8 mouse cellular contexts compared by ENCODE assay signal in the genomic region with DNA sequence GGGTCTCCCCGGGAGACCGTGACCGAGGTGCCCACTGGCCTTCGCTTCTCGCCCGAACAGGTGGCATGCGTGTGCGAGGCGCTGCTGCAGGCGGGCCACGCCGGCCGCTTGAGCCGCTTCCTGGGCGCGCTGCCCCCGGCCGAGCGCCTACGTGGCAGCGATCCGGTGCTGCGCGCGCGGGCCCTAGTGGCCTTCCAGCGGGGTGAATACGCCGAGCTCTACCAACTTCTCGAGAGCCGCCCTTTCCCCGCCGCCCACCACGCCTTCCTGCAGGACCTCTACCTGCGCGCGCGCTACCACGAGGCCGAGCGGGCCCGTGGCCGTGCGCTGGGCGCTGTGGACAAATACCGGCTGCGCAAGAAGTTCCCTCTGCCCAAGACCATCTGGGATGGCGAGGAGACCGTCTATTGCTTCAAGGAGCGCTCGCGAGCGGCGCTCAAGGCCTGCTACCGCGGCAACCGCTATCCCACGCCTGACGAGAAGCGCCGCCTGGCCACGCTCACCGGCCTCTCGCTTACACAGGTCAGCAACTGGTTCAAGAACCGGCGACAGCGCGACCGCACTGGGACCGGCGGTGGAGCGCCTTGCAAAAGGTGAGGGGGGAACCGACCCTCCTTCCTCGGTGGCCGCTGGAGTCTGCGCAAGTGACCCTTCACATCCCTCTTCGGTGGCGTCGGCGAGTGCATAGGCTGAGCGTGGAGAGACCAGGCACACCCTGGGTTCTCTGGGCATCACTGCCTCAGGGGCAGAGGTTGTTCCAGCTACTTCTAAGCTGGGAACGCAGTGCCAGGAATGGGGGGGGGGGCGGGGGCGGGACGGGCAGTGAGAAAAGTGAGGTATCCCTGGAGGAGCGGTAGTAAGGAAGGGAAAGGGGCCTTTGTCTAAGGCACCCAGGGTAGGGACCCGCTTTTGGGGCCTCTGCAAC. TPM values are rescaled to one million over a fixed set of nuclear protein-coding genes. Genes with fewer than 3 reads are reported as not detected.
DNase-seq lines count a peak whose midpoint lies in the region; ATAC-seq and TF ChIP-seq lines count a peak whose summit lies in the region.

No protein-coding gene starts in this region.

- H3K27ac ChIP-seq in layer of hippocampus, adult 2 months: peak overlapping the region; percentile 87
- peak overlapping the region; percentile 96 for H3K27ac ChIP-seq in intestine, embryonic 14.5 days (ENCODE audit: low read depth)
- peak overlapping the region; percentile 87 for H3K27ac ChIP-seq in liver, embryonic 16.5 days (ENCODE audit: low read length)
- peak overlapping the region; percentile 69 for H3K27ac ChIP-seq in neural tube, embryonic 14.5 days (ENCODE audit: low read depth, low read length)

- no peaks in the 10 kb centered on the region for H3K27me3 ChIP-seq in intestine, embryonic 14.5 days (replicated peaks; ENCODE audit: control insufficient read depth, insufficient read depth, low read length)
- H3K27me3 ChIP-seq in liver, embryonic 16.5 days (ENCODE audit: control insufficient read depth, insufficient read depth, low read depth, low read length): peaks cover 59% of the 10 kb centered on the region
- H3K27me3 ChIP-seq in neural tube, embryonic 14.5 days (ENCODE audit: control insufficient read depth, insufficient read depth, low read length): no peaks in the 10 kb centered on the region; the same call in 1 of the 2 replicates

- 0 out of 2 replicates have a peak, but pooled peaks have one; percentile 10 for TF ChIP-seq CTCF in layer of hippocampus, adult 2 months (conservative IDR thresholded peaks at IDR 0.05)

- WGBS in intestine, embryonic 14.5 days: under 1% methylated on average over 79 of the region's 87 CpGs
- under 1% methylated on average over 85 of the region's 87 CpGs for WGBS in liver, embryonic 16.5 days (ENCODE audit: insufficient replicate concordance)
- under 1% methylated on average over 78 of the region's 87 CpGs for WGBS in neural tube, embryonic 14.5 days

- H3K36me3 ChIP-seq in intestine, embryonic 14.5 days (ENCODE audit: control insufficient read depth, insufficient read depth, low read length): peaks cover 25% of the 10 kb centered on the region
- no peaks in the 10 kb centered on the region for H3K36me3 ChIP-seq in liver, embryonic 16.5 days (ENCODE audit: control insufficient read depth, insufficient read depth)
- 0 out of 2 replicates have a peak, but pooled peaks cover 6% of the 10 kb centered on the region for H3K36me3 ChIP-seq in neural tube, embryonic 14.5 days (ENCODE audit: control insufficient read depth, insufficient read depth, low read length)

- peaks cover 36% of the 10 kb centered on the region for H3K4me1 ChIP-seq in intestine, embryonic 14.5 days (replicated peaks; ENCODE audit: control insufficient read depth, insufficient read depth, low read length)
- H3K4me1 ChIP-seq in liver, embryonic 16.5 days (ENCODE audit: control insufficient read depth, low read depth, low read length): peaks cover 43% of the 10 kb centered on the region
- peaks cover 36% of the 10 kb centered on the region for H3K4me1 ChIP-seq in neural tube, embryonic 14.5 days (ENCODE audit: control insufficient read depth, insufficient read depth, low read length)

- no peak for DNase-seq in layer of hippocampus, adult 2 months (ENCODE audit: low spot score in 2 of 2)
- no peak for DNase-seq in layer of hippocampus, adult 18-20 months (ENCODE audit: low spot score in 2 of 2)
- peak; percentile 83 for DNase-seq in adrenal gland, adult 2 months
- DNase-seq in forelimb bud, embryonic 11.5 days (ENCODE audit: low read depth, low spot score): peak; percentile 32
- DNase-seq in intestine, embryonic 14.5 days (ENCODE audit: low spot score): peak; percentile 84
- DNase-seq in layer of hippocampus, postnatal 25 days (ENCODE audit: extremely low spot score in 1 of 2, low spot score in 1 of 2): no peak

- H3K4me3 ChIP-seq in layer of hippocampus, adult 2 months: peak overlapping the region; percentile 63
- peak overlapping the region; percentile 78 for H3K4me3 ChIP-seq in intestine, embryonic 14.5 days (ENCODE audit: low read depth, low read length)
- peak overlapping the region; percentile 67 for H3K4me3 ChIP-seq in liver, embryonic 16.5 days (ENCODE audit: low read depth, low read length)
- peak overlapping the region; percentile 48 for H3K4me3 ChIP-seq in neural tube, embryonic 14.5 days (ENCODE audit: low read depth, low read length)

- ATAC-seq in intestine, embryonic 14.5 days (replicated peaks; ENCODE audit: low FRiP score, low TSS enrichment, low read depth): no peak
- ATAC-seq in liver, embryonic 16.5 days (ENCODE audit: low read depth): no peak
- 0 out of 2 replicates have a peak, but pooled peaks have one; percentile 2 for ATAC-seq in neural tube, embryonic 14.5 days (ENCODE audit: low read depth)

- H3K9ac ChIP-seq in intestine, embryonic 14.5 days (ENCODE audit: low read length): peak overlapping the region; percentile 81
- H3K9ac ChIP-seq in liver, embryonic 16.5 days (ENCODE audit: low read depth, low read length): peak overlapping the region; percentile 68
- H3K9ac ChIP-seq in neural tube, embryonic 14.5 days (replicated peaks; ENCODE audit: low read depth, low read length): peak overlapping the region; percentile 64

- no peaks in the 10 kb centered on the region for H3K9me3 ChIP-seq in intestine, embryonic 14.5 days (ENCODE audit: control insufficient read depth, low read length)
- no peaks in the 10 kb centered on the region for H3K9me3 ChIP-seq in liver, embryonic 16.5 days (replicated peaks; ENCODE audit: control insufficient read depth, low read length)
- H3K9me3 ChIP-seq in neural tube, embryonic 14.5 days (ENCODE audit: control insufficient read depth, low read length): no peaks in the 10 kb centered on the region

- peak overlapping the region; percentile 91 for H3K4me2 ChIP-seq in intestine, embryonic 14.5 days (ENCODE audit: low read length)
- H3K4me2 ChIP-seq in liver, embryonic 16.5 days (ENCODE audit: low read depth, low read length): peak overlapping the region; percentile 94
- H3K4me2 ChIP-seq in neural tube, embryonic 14.5 days (ENCODE audit: low read depth, low read length): peak overlapping the region; percentile 95

RNA-seq across cellular contexts. Expression of a gene that starts 0.7 kb away (rescaled TPM):
- total RNA-seq in layer of hippocampus, adult 2 months (2021): 1 to 10 TPM; 2.4 to 2.8 TPM
- 1 to 10 TPM; 2.0 to 2.6 TPM for total RNA-seq in layer of hippocampus, adult 18-20 months (2021)
- total RNA-seq in adrenal gland, adult 2 months (2021): 10 to 100 TPM; 12.6 to 16.1 TPM
- 77.3 and 86.0 TPM in 2 replicates for polyA plus RNA-seq in adrenal gland, adult 2 months (2012; rRNA removed)
- polyA plus RNA-seq in intestine, embryonic 14.5 days (2014; fragmentation: Nextera tagmentation; extraction: Ambion mirVana): 15.7 and 15.8 TPM in 2 replicates
- polyA plus RNA-seq in liver, embryonic 16.5 days (2015; fragmentation: Nextera tagmentation; extraction: Ambion mirVana): 0.77 and 0.93 TPM in 2 replicates
- polyA plus RNA-seq in neural tube, embryonic 14.5 days (2014; fragmentation: Nextera tagmentation; extraction: Ambion mirVana): 1.3 and 2.4 TPM in 2 replicates
- total RNA-seq in layer of hippocampus, postnatal 25 days (2021): 1 to 10 TPM; 1.8 to 2.6 TPM

RNA-seq across cellular contexts. Expression of a gene that starts 11.4 kb away (rescaled TPM):
- 10 to 100 TPM; 38.8 to 56.8 TPM for total RNA-seq in layer of hippocampus, adult 2 months (2021)
- total RNA-seq in layer of hippocampus, adult 18-20 months (2021): 10 to 100 TPM; 30.2 to 43.1 TPM
- 100 to 1,000 TPM; 130 to 142 TPM for total RNA-seq in adrenal gland, adult 2 months (2021)
- polyA plus RNA-seq in adrenal gland, adult 2 months (2012; rRNA removed): 743 and 836 TPM in 2 replicates
- polyA plus RNA-seq in intestine, embryonic 14.5 days (2014; fragmentation: Nextera tagmentation; extraction: Ambion mirVana): 57.4 and 60.0 TPM in 2 replicates
- polyA plus RNA-seq in liver, embryonic 16.5 days (2015; fragmentation: Nextera tagmentation; extraction: Ambion mirVana): 12.2 and 17.1 TPM in 2 replicates
- 7.1 and 9.4 TPM in 2 replicates for polyA plus RNA-seq in neural tube, embryonic 14.5 days (2014; fragmentation: Nextera tagmentation; extraction: Ambion mirVana)
- 10 to 100 TPM; 26.7 to 39.3 TPM for total RNA-seq in layer of hippocampus, postnatal 25 days (2021)

RNA-seq across cellular contexts. Expression of a gene that starts 19.1 kb away (rescaled TPM):
- 100 to 1,000 TPM; 154 TPM for total RNA-seq in layer of hippocampus, adult 2 months (2021)
- total RNA-seq in layer of hippocampus, adult 18-20 months (2021): 100 to 1,000 TPM; 142 to 148 TPM
- 10 to 100 TPM; 44.2 to 58.5 TPM for total RNA-seq in adrenal gland, adult 2 months (2021)
- polyA plus RNA-seq in adrenal gland, adult 2 months (2012; rRNA removed): 144 and 152 TPM in 2 replicates
- 15.8 and 16.0 TPM in 2 replicates for polyA plus RNA-seq in intestine, embryonic 14.5 days (2014; fragmentation: Nextera tagmentation; extraction: Ambion mirVana)
- 2.4 and 3.5 TPM in 2 replicates for polyA plus RNA-seq in liver, embryonic 16.5 days (2015; fragmentation: Nextera tagmentation; extraction: Ambion mirVana)
- 30.2 and 35.2 TPM in 2 replicates for polyA plus RNA-seq in neural tube, embryonic 14.5 days (2014; fragmentation: Nextera tagmentation; extraction: Ambion mirVana)
- total RNA-seq in layer of hippocampus, postnatal 25 days (2021): 100 to 1,000 TPM; 151 to 152 TPM

RNA-seq across cellular contexts. Expression of a gene that starts 23.1 kb away (rescaled TPM):
- total RNA-seq in layer of hippocampus, adult 2 months (2021): under 1 TPM; 0.33 to 0.71 TPM
- total RNA-seq in layer of hippocampus, adult 18-20 months (2021): under 1 TPM in 1 of 2 experiments, not detected in 1; 0.27 TPM
- not detected for total RNA-seq in adrenal gland, adult 2 months (2021)
- polyA plus RNA-seq in adrenal gland, adult 2 months (2012; rRNA removed): 0.04 TPM in 1 of 2 replicates, not detected in the other
- 3.7 and 4.7 TPM in 2 replicates for polyA plus RNA-seq in intestine, embryonic 14.5 days (2014; fragmentation: Nextera tagmentation; extraction: Ambion mirVana)
- 0.11 and 0.12 TPM in 2 replicates for polyA plus RNA-seq in liver, embryonic 16.5 days (2015; fragmentation: Nextera tagmentation; extraction: Ambion mirVana)
- 5.9 and 9.9 TPM in 2 replicates for polyA plus RNA-seq in neural tube, embryonic 14.5 days (2014; fragmentation: Nextera tagmentation; extraction: Ambion mirVana)
- total RNA-seq in layer of hippocampus, postnatal 25 days (2021): under 1 TPM; 0.42 to 0.49 TPM

RNA-seq across cellular contexts. Expression of a gene that starts 24.6 kb away (rescaled TPM):
- 10 to 100 TPM; 12.5 to 13.1 TPM for total RNA-seq in layer of hippocampus, adult 2 months (2021)
- total RNA-seq in layer of hippocampus, adult 18-20 months (2021): 10 to 100 TPM; 15.0 to 15.4 TPM
- total RNA-seq in adrenal gland, adult 2 months (2021): 10 to 100 TPM; 11.9 to 12.8 TPM
- polyA plus RNA-seq in adrenal gland, adult 2 months (2012; rRNA removed): 12.8 and 13.5 TPM in 2 replicates
- polyA plus RNA-seq in intestine, embryonic 14.5 days (2014; fragmentation: Nextera tagmentation; extraction: Ambion mirVana): 8.1 and 8.8 TPM in 2 replicates
- polyA plus RNA-seq in liver, embryonic 16.5 days (2015; fragmentation: Nextera tagmentation; extraction: Ambion mirVana): 4.7 and 5.2 TPM in 2 replicates
- 11.6 and 13.1 TPM in 2 replicates for polyA plus RNA-seq in neural tube, embryonic 14.5 days (2014; fragmentation: Nextera tagmentation; extraction: Ambion mirVana)
- 10 to 100 TPM; 13.2 to 14.2 TPM for total RNA-seq in layer of hippocampus, postnatal 25 days (2021)

Comparison
In these comparisons a context has a peak if more than half of its experiments do, and no peak if none do; other contexts are left out.
1. DNase-seq: peak in adrenal gland, adult 2 months (single experiment), forelimb bud, embryonic 11.5 days (single experiment) and intestine, embryonic 14.5 days (single experiment); none in layer of hippocampus, adult 2 months (0 of 2), layer of hippocampus, adult 18-20 months (0 of 2) and layer of hippocampus, postnatal 25 days (0 of 2).
2. Peak in every context shown above with its lines, with median percentiles within 50 percentile points of each other: H3K27ac ChIP-seq, H3K4me3 ChIP-seq, H3K4me2 ChIP-seq and H3K9ac ChIP-seq.